Mouse (Mus musculus): ENCODE data around the gene Ric1. TPM values are rescaled to one million over a fixed set of nuclear protein-coding genes. Genes with fewer than 3 reads are reported as not detected.
"Not testable (repeated sequence)": the region's sequence is repeated elsewhere in the genome, so short reads cannot be mapped to it uniquely, and the experiment has no call there.

The Ric1 gene
- polyA plus RNA-seq, 1 experiment from 2014 or later: 20.0 TPM

- no peak for DNase-seq (ENCODE audit: low spot score)
- H3K36me3 ChIP-seq (replicated peaks): no peaks in the 10 kb centered on the region; the same call in 1 of the 2 replicates
- H3K4me3 ChIP-seq: no peak overlapping the region
- 89% methylated on average over 2 of the region's 2 CpGs for WGBS
- no peaks in the 10 kb centered on the region for H3K27me3 ChIP-seq (replicated peaks; ENCODE audit: low read depth, poor library complexity, severe bottlenecking)
- no peaks in the 10 kb centered on the region for H3K4me1 ChIP-seq
- no peaks in the 10 kb centered on the region for H3K9me3 ChIP-seq
- no peak overlapping the region for H3K27ac ChIP-seq (replicated peaks)
These were observed 28.5 kb downstream of the Ric1 start for GRCm38 (mm10) chr19:29550618-29551017.

- H3K27ac ChIP-seq (replicated peaks): no peak overlapping the region
- H3K4me1 ChIP-seq: no peaks in the 10 kb centered on the region
- no peaks in the 10 kb centered on the region; the same call in 1 of the 2 replicates for H3K36me3 ChIP-seq (replicated peaks)
- WGBS: 94% methylated on average over 1 of the region's 1 CpGs
- no peak overlapping the region for H3K4me3 ChIP-seq
- no peaks in the 10 kb centered on the region for H3K9me3 ChIP-seq
- H3K27me3 ChIP-seq (replicated peaks; ENCODE audit: low read depth, poor library complexity, severe bottlenecking): no peaks in the 10 kb centered on the region
- DNase-seq (ENCODE audit: low spot score): no peak
These were observed 29.0 kb downstream of the Ric1 start for GRCm38 (mm10) chr19:29551128-29551527.

DNA sequence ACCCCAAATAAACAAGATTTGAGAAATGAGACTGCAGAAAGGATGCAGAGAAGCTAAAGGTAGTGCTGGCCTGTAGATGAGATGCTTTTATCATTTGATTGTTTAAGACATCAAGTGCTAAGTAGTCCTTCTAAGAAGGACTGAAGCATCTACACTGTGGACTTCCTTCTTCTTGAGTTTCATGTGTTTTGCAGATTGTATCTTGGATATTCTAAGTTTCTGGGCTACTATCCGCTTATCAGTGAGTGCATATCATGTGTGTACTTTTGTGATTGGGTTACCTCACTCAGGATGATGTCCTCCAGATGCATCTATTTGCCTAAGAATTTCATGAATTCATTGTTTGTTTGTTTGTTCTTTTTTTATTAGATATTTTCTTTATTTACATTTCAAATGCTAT lies 29.9 kb downstream of the Ric1 start:
- DNase-seq (ENCODE audit: low spot score); H3K4me3 ChIP-seq; H3K27me3 ChIP-seq (replicated peaks; ENCODE audit: low read depth, poor library complexity, severe bottlenecking); H3K9me3 ChIP-seq; H3K36me3 ChIP-seq (replicated peaks); H3K27ac ChIP-seq (replicated peaks); H3K4me1 ChIP-seq: not testable (repeated sequence)
- WGBS: 98% methylated on average over 1 of the region's 1 CpGs

GRCm38 (mm10) chr19:29557171-29557845 lies 35.2 kb downstream of the Ric1 start:
- not testable (repeated sequence) for H3K27me3 ChIP-seq (replicated peaks; ENCODE audit: low read depth, poor library complexity, severe bottlenecking); DNase-seq (ENCODE audit: low spot score); H3K27ac ChIP-seq (replicated peaks); H3K9me3 ChIP-seq; H3K36me3 ChIP-seq (replicated peaks); H3K4me1 ChIP-seq; H3K4me3 ChIP-seq
- WGBS: 92% methylated on average over 7 of the region's 7 CpGs

GRCm38 (mm10) chr19:29562166-29562565 lies 40.1 kb downstream of the Ric1 start:
- WGBS: 85% methylated on average over 4 of the region's 4 CpGs
- H3K9me3 ChIP-seq: no peaks in the 10 kb centered on the region
- no peaks in the 10 kb centered on the region for H3K4me1 ChIP-seq
- no peaks in the 10 kb centered on the region for H3K27me3 ChIP-seq (replicated peaks; ENCODE audit: low read depth, poor library complexity, severe bottlenecking)
- no peak overlapping the region for H3K27ac ChIP-seq (replicated peaks)
- no peak for DNase-seq (ENCODE audit: low spot score)
- peaks cover 39% of the 10 kb centered on the region for H3K36me3 ChIP-seq (replicated peaks)
- no peak overlapping the region for H3K4me3 ChIP-seq

- Histone ChIP-seq H3K9me3 (no peaks in the 10 kb centered on the region), H3K4me3 (no peak overlapping the region), H3K27me3 (replicated peaks; ENCODE audit: low read depth, poor library complexity, severe bottlenecking) (no peaks in the 10 kb centered on the region), H3K4me1 (no peaks in the 10 kb centered on the region), H3K36me3 (replicated peaks) (peaks cover 44% of the 10 kb centered on the region), H3K27ac (replicated peaks) (no peak overlapping the region)
- DNase-seq (ENCODE audit: low spot score): no peak
- WGBS: 72% methylated on average over 3 of the region's 3 CpGs
These were observed 40.5 kb downstream of the Ric1 start for GRCm38 (mm10) chr19:29562603-29563002.

- 67% methylated on average over 7 of the region's 7 CpGs for WGBS
- no peaks in the 10 kb centered on the region for H3K4me1 ChIP-seq
- no peak overlapping the region for H3K27ac ChIP-seq (replicated peaks)
- H3K36me3 ChIP-seq (replicated peaks): peaks cover 51% of the 10 kb centered on the region
- H3K4me3 ChIP-seq: no peak overlapping the region
- no peaks in the 10 kb centered on the region for H3K27me3 ChIP-seq (replicated peaks; ENCODE audit: low read depth, poor library complexity, severe bottlenecking)
- H3K9me3 ChIP-seq: no peaks in the 10 kb centered on the region
- peak; percentile 52 for DNase-seq (ENCODE audit: low spot score)
These were observed 41.2 kb downstream of the Ric1 start for GRCm38 (mm10) chr19:29563258-29563779.

- no peaks in the 10 kb centered on the region for H3K27me3 ChIP-seq (replicated peaks; ENCODE audit: low read depth, poor library complexity, severe bottlenecking)
- H3K4me3 ChIP-seq: no peak overlapping the region
- no peak overlapping the region for H3K27ac ChIP-seq (replicated peaks)
- no peak for DNase-seq (ENCODE audit: low spot score)
- WGBS: 90% methylated on average over 1 of the region's 1 CpGs
- H3K9me3 ChIP-seq: no peaks in the 10 kb centered on the region
- no peaks in the 10 kb centered on the region for H3K4me1 ChIP-seq
- peaks cover 81% of the 10 kb centered on the region for H3K36me3 ChIP-seq (replicated peaks)
These were observed 44.4 kb downstream of the Ric1 start for GRCm38 (mm10) chr19:29566512-29566911.

GRCm38 (mm10) chr19:29582439-29582838 lies 60.4 kb downstream of the Ric1 start:
- 89% methylated on average over 2 of the region's 2 CpGs for WGBS
- H3K36me3 ChIP-seq (replicated peaks): peaks cover 85% of the 10 kb centered on the region
- H3K4me1 ChIP-seq: no peaks in the 10 kb centered on the region

GRCm38 (mm10) chr19:29583734-29584133 lies 61.7 kb downstream of the Ric1 start:
- H3K27ac ChIP-seq (replicated peaks): no peak overlapping the region
- peaks cover 84% of the 10 kb centered on the region for H3K36me3 ChIP-seq (replicated peaks)
- no peaks in the 10 kb centered on the region; the same call in 1 of the 2 replicates for H3K9me3 ChIP-seq
- DNase-seq (ENCODE audit: low spot score): no peak
- 89% methylated on average over 6 of the region's 6 CpGs for WGBS
- H3K4me1 ChIP-seq: no peaks in the 10 kb centered on the region
- H3K4me3 ChIP-seq: no peak overlapping the region
- H3K27me3 ChIP-seq (replicated peaks; ENCODE audit: low read depth, poor library complexity, severe bottlenecking): no peaks in the 10 kb centered on the region

More at GRCm38 (mm10) chr19:29582439-29582838, 60.4 kb downstream of the Ric1 start:
- Histone ChIP-seq H3K9me3 (no peaks in the 10 kb centered on the region), H3K27ac (replicated peaks) (no peak overlapping the region), H3K4me3 (no peak overlapping the region), H3K27me3 (replicated peaks; ENCODE audit: low read depth, poor library complexity, severe bottlenecking) (no peaks in the 10 kb centered on the region)
- DNase-seq (ENCODE audit: low spot score): no peak

DNA sequence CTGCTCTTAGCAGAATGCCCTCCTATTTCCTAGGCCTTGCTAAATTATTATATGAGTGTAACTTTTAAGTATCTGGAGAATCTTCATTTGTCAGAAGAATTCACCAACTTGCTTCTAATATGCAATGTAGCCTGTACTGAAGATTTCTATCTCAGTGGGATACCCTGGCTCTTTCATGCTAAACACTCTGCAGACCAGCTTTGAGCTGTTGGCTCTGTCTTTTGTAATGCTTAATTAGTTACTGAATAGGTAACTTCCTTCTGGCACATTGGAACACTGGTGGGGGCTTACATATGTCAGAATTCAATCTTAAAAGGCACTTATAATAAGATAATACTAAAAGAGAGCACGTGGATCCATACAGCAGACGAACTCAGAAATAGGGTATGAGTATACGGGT lies 71.7 kb downstream of the Ric1 start:
- peaks cover 93% of the 10 kb centered on the region for H3K36me3 ChIP-seq (replicated peaks)

GRCm38 (mm10) chr19:29596276-29596675 lies 74.2 kb downstream of the Ric1 start:
- H3K4me3 ChIP-seq: no peak overlapping the region
- peaks cover 94% of the 10 kb centered on the region for H3K36me3 ChIP-seq (replicated peaks)
- no peaks in the 10 kb centered on the region for H3K9me3 ChIP-seq
- H3K4me1 ChIP-seq: no peaks in the 10 kb centered on the region
- WGBS: 96% methylated on average over 3 of the region's 3 CpGs
- H3K27ac ChIP-seq (replicated peaks): no peak overlapping the region
- H3K27me3 ChIP-seq (replicated peaks; ENCODE audit: low read depth, poor library complexity, severe bottlenecking): no peaks in the 10 kb centered on the region
- no peak for DNase-seq (ENCODE audit: low spot score)

More for the DNA sequence above, 71.7 kb downstream of the Ric1 start:
- not testable (repeated sequence) for DNase-seq (ENCODE audit: low spot score); H3K27ac ChIP-seq (replicated peaks); H3K9me3 ChIP-seq; H3K4me1 ChIP-seq; H3K4me3 ChIP-seq; H3K27me3 ChIP-seq (replicated peaks; ENCODE audit: low read depth, poor library complexity, severe bottlenecking)
- 73% methylated on average over 3 of the region's 3 CpGs for WGBS

- Histone ChIP-seq H3K4me1 (no peaks in the 10 kb centered on the region), H3K27me3 (replicated peaks; ENCODE audit: low read depth, poor library complexity, severe bottlenecking) (no peaks in the 10 kb centered on the region), H3K9me3 (no peaks in the 10 kb centered on the region), H3K27ac (replicated peaks) (no peak overlapping the region), H3K36me3 (replicated peaks) (peaks cover 92% of the 10 kb centered on the region), H3K4me3 (no peak overlapping the region)
- DNase-seq (ENCODE audit: low spot score): no peak
- 97% methylated on average over 2 of the region's 2 CpGs for WGBS
These were observed 74.9 kb downstream of the Ric1 start for GRCm38 (mm10) chr19:29596985-29597384.

Data from embryonic facial prominence, embryonic 10.5 days (tissue).